Mouse (Mus musculus) limb, embryonic 14.5 days (tissue): ENCODE data around the gene Gm20388. TPM values are rescaled to one million over a fixed set of nuclear protein-coding genes. Genes with fewer than 3 reads are reported as not detected.

Experiments
- ATAC-seq: fragments of 200-750 bp; cut with Nextera tagmentation; 2 replicates; pipeline ENCODE4 v1.8.0; 2017; ENCODE audit warnings: low read depth, moderate number of reproducible peaks, moderate TSS enrichment; ENCODE audit not compliant: low FRiP score
- DNase-seq: peaks from one replicate; pipeline ENCODE4 v3.0.0-alpha.2; 2015; ENCODE audit warnings: low spot score
- H3K27ac ChIP-seq: fragments of 300-500 bp; sonication (generic); replicated peaks from 2 replicates; pipeline ENCODE4 v1.5.1; 2014; ENCODE audit warnings: low read depth, mild to moderate bottlenecking, low read length, moderate library complexity, mixed read lengths
- H3K27me3 ChIP-seq: fragments of 300-500 bp; sonication (generic); 2 replicates; pipeline ENCODE4 v1.6.1; 2014; ENCODE audit warnings: low read length, mixed read lengths; ENCODE audit not compliant: control insufficient read depth, insufficient read depth
- H3K36me3 ChIP-seq: fragments of 300-500 bp; sonication (generic); 2 replicates; pipeline ENCODE4 v1.6.1; 2014; ENCODE audit warnings: mild to moderate bottlenecking, low read length, moderate library complexity, mixed read lengths; ENCODE audit not compliant: control insufficient read depth, insufficient read depth
- H3K4me1 ChIP-seq: fragments of 300-500 bp; sonication (generic); 2 replicates; pipeline ENCODE4 v1.6.1; 2014; ENCODE audit warnings: antibody characterized with exemption, low read length, mixed read lengths; ENCODE audit not compliant: control insufficient read depth, insufficient read depth
- H3K4me2 ChIP-seq: fragments of 300-500 bp; sonication (generic); replicated peaks from 2 replicates; pipeline ENCODE4 v1.6.1; 2014; ENCODE audit warnings: low read depth, mild to moderate bottlenecking, low read length, moderate library complexity; ENCODE audit not compliant: severe bottlenecking
- H3K4me3 ChIP-seq: fragments of 300-500 bp; sonication (generic); replicated peaks from 2 replicates; pipeline ENCODE4 v1.5.1; 2014; ENCODE audit warnings: low read length
- H3K9ac ChIP-seq: fragments of 300-500 bp; sonication (generic); 2 replicates; pipeline ENCODE4 v1.6.1; 2014; ENCODE audit warnings: mild to moderate bottlenecking, low read depth, low read length, moderate library complexity; ENCODE audit not compliant: severe bottlenecking
- H3K9me3 ChIP-seq: fragments of 300-500 bp; sonication (generic); 2 replicates; pipeline ENCODE4 v1.6.1; 2016; ENCODE audit warnings: low read length; ENCODE audit not compliant: control insufficient read depth
- POLR2A ChIP-seq: fragments of 200-500 bp; IDR thresholded peaks from 2 replicates; pipeline ENCODE4 v1.8.0; 2012; ENCODE audit warnings: inconsistent platforms, mild to moderate bottlenecking, moderate library complexity, borderline replicate concordance; ENCODE audit not compliant: insufficient read depth, insufficient read length; ENCODE audit errors: extremely low read depth
- WGBS: fragments of 180-500 bp; shearing (Covaris S2); extraction: QIAGEN DNeasy Blood & Tissue Kit; methylation state at CpG from one replicate; pipeline ENCODE4 v1.1.7; 2014; 5-methylcytosine and 5-hydroxymethylcytosine counted together
- polyA plus RNA-seq, 2 experiments: library from polyadenylated mRNA; depleted of rRNA in 1 of 2; stranded (reverse) in 1 of 2; unstranded in 1 of 2; fragments of >200 nt; fragmentation: Nextera tagmentation in 1 of 2; extraction: Ambion mirVana in 1 of 2; gene quantifications; 2 replicates each; pipeline versions ENCODE4 v1.2.1 to v1.2.3; 2012 to 2014

Gm20388 gene
- polyA plus RNA-seq, 2 experiments: 1.9 to 49.9 TPM

DNA sequence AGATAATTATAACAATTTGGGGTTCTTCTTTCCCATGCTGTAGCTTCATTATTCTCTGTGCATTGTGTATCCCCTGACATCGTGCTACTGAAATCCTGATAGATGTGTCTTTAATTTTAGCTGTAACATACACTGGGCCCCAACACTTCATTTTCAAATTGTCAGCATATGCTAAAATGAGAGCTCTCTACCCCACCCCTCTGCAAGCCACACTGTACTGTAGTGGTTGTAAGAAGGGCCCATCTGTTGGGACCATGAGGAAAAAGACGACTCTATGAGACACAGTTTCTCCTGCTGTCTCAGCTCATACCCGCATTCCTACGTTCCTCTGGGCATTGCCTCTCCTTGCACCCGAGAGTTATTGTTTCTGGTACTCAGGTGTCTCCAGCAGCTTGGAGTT, 4226.6 kb downstream of the Gm20388 start:
- H3K4me3 ChIP-seq: no peak overlapping the region
- WGBS: 82% methylated on average over 5 of the region's 5 CpGs

DNA sequence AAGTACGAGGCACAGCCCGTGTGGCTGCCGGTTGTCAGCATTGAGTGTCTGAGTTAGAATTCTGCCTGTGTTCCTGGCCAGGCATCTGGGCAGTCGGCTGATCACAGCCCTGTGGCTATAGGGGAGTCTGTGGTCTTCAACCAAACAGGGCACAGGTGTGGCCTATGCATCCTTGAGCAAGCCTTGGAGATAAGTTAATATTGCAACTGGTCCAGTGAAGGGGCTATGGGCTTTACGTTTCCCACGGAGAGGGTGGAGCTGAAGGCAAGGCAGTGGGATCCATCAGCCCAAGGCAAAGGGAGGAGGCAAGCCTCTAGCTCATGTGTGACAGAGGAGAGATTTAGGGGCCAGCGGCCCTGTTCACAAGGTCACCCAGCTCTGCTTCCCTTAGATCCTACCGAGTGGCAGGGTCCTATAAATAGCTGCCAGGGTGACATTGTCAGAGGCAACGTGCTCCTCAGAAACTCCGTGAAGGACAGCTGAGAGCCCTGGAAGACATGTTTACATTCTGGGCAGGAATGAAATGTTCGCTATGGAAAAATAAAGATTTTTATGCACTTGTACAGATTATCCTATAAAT, 4229.7 kb downstream of the Gm20388 start:
- Histone ChIP-seq H3K27ac (no peak overlapping the region), H3K27me3 (no peaks in the 10 kb centered on the region), H3K4me1 (no peaks in the 10 kb centered on the region), H3K4me3 (no peak overlapping the region), H3K4me2 (no peak overlapping the region), H3K9ac (no peak overlapping the region), H3K9me3 (no peaks in the 10 kb centered on the region), H3K36me3 (no peaks in the 10 kb centered on the region)
- TF ChIP-seq POLR2A: no peak
- ATAC-seq: no peak
- 67% methylated on average over 11 of the region's 11 CpGs for WGBS
- no peak for DNase-seq

More for the DNA sequence above, 4226.6 kb downstream of the Gm20388 start:
- H3K4me1 ChIP-seq: no peaks in the 10 kb centered on the region
- no peak for TF ChIP-seq POLR2A
- no peak overlapping the region for H3K27ac ChIP-seq
- H3K9ac ChIP-seq: no peak overlapping the region
- H3K9me3 ChIP-seq: no peaks in the 10 kb centered on the region
- no peaks in the 10 kb centered on the region for H3K36me3 ChIP-seq
- ATAC-seq: no peak
- no peak for DNase-seq
- no peak overlapping the region for H3K4me2 ChIP-seq
- no peaks in the 10 kb centered on the region for H3K27me3 ChIP-seq

DNA sequence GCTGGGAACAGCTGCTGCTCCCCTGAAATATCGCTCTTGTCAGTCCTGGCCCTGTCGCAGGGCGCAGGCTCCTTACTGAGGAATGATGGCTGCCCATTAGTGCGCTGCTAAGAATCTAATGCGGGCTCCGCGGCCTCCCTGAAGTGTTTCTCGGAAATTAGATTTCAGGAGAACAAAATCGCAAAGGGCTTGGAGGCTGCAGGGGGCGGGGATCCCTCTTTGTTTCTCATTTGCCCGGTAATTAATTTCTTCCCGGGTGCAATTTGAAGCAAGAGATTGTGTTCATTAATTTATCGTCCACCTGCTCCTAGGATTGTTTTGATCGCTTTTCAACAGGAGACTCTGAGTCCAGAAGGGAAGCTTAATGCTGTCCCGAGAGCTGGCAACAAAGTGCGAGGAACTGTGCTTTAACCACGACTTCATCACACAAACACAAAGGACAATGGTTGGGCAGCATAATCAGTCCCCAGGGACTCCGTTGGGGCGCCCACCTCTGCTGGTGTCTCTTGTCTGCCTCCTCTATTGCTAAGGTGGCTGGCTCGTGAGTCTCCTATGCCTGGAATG, 4230.3 kb downstream of the Gm20388 start:
- Histone ChIP-seq H3K4me1 (no peaks in the 10 kb centered on the region), H3K9ac (no peak overlapping the region), H3K27me3 (no peaks in the 10 kb centered on the region), H3K9me3 (no peaks in the 10 kb centered on the region), H3K4me3 (no peak overlapping the region), H3K4me2 (no peak overlapping the region), H3K27ac (no peak overlapping the region), H3K36me3 (no peaks in the 10 kb centered on the region)
- no peak for ATAC-seq
- TF ChIP-seq POLR2A: no peak
- WGBS: 72% methylated on average over 20 of the region's 20 CpGs
- DNase-seq: no peak

DNA sequence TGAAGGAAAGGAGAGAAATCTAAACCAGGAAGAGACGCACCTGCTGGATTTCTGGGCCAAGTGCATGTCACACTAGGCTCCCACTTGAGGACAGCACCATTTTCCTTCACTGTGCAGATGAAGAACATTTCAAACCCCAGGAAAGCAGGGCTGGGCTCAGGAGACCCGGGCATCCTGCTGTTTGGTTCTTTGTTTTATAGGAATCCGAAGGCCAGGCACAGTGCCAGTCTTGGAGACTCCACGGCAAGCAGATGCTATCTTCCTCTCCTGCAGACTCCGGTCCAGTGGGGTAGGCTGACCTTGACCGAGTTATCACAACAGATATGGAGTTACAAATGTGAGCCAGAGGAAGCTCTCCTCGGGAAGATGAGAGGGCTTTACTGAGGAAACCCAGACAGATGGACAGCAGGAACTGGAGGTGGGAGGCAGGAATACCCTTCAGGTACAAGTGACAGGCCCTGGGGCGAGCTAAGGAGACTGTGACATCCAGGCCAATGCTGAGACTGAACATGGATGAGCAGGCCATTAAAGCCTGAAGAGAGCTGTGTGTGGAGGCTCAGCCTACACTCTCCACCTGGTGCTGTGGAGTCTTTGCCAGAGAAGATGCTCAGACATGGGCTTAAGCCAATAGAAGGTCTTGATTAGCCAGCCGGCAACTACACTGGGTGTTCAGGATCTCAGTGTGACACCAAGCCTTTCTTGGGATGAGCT, 4231.2 kb downstream of the Gm20388 start:
- WGBS: 77% methylated on average over 9 of the region's 9 CpGs
- TF ChIP-seq POLR2A: no peak
- Histone ChIP-seq H3K36me3 (no peaks in the 10 kb centered on the region), H3K4me3 (no peak overlapping the region), H3K27me3 (no peaks in the 10 kb centered on the region), H3K4me1 (no peaks in the 10 kb centered on the region), H3K9ac (no peak overlapping the region), H3K9me3 (no peaks in the 10 kb centered on the region), H3K4me2 (no peak overlapping the region), H3K27ac (no peak overlapping the region)
- no peak for ATAC-seq
- DNase-seq: no peak

DNA sequence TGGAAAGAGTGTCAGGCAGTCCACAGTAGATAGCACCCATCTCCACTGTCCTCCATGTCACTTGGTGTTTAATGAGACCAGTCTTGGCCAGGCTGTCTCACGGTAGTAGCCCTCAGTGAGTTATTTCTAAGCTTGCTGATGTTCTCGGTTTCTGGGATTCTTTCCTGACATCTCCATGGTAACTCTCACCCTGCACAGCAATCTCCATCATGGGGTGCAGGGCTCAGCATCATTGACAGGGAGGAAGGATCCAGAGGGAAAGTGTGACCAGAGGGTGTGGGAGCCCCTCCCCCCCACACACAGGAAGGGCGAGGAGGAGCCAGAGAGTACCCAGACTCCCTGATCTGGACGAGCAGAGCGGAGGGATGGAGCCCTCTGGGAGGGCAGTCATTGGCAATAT, 4232.4 kb downstream of the Gm20388 start:
- WGBS: 62% methylated on average over 5 of the region's 5 CpGs
- DNase-seq: no peak
- no peak for TF ChIP-seq POLR2A

More for the DNA sequence above, 4232.4 kb downstream of the Gm20388 start:
- Histone ChIP-seq H3K4me2 (no peak overlapping the region), H3K4me1 (no peaks in the 10 kb centered on the region), H3K9ac (no peak overlapping the region), H3K9me3 (no peaks in the 10 kb centered on the region), H3K27ac (no peak overlapping the region), H3K27me3 (no peaks in the 10 kb centered on the region), H3K4me3 (no peak overlapping the region), H3K36me3 (no peaks in the 10 kb centered on the region)
- ATAC-seq: no peak
